Mouse (Mus musculus) G1E (cell line): Measurements from ENCODE around the gene Dmrtc2. TPM values are rescaled to one million over a fixed set of nuclear protein-coding genes. Genes with fewer than 3 reads are reported as not detected.

ENCODE experiments used
- ATAC-seq: 2 replicates; pipeline ENCODE4 v1.8.0; 2016; ENCODE audit warnings: mild to moderate bottlenecking; ENCODE audit not compliant: insufficient number of reproducible peaks, poor library complexity, low FRiP score, severe bottlenecking; ENCODE audit errors: extremely low read depth
- DNase-seq: peaks from one replicate; pipeline ENCODE4 v3.0.0; 2012; ENCODE audit warnings: low spot score
- H3K27me3 ChIP-seq: 2 replicates; pipeline ENCODE4 v1.6.1; 2012; ENCODE audit warnings: mild to moderate bottlenecking, low read length, inconsistent platforms; ENCODE audit not compliant: insufficient read depth
- H3K36me3 ChIP-seq: replicated peaks from 2 replicates; pipeline ENCODE3; 2012; ENCODE audit warnings: mild to moderate bottlenecking, inconsistent platforms
- H3K4me1 ChIP-seq: 2 replicates; pipeline ENCODE4 v1.6.1; 2012; ENCODE audit warnings: low read depth, low read length, inconsistent platforms, mixed read lengths; ENCODE audit not compliant: insufficient read depth
- H3K4me3 ChIP-seq: 2 replicates; pipeline ENCODE4 v1.5.1; 2012; ENCODE audit warnings: low read depth, mild to moderate bottlenecking, inconsistent platforms, low read length, moderate library complexity, mixed read lengths
- H3K9me3 ChIP-seq: replicated peaks from 2 replicates; pipeline ENCODE4 v1.6.1; 2012; ENCODE audit warnings: inconsistent platforms
- CTCF ChIP-seq: IDR thresholded peaks from 2 replicates; pipeline ENCODE4 v1.5.1; 2012; ENCODE audit warnings: low read depth, low read length, inconsistent platforms, mixed read lengths
- GATA1 ChIP-seq: IDR thresholded peaks from 2 replicates; pipeline ENCODE4 v1.6.1; 2012; ENCODE audit warnings: borderline replicate concordance, low read length, inconsistent platforms, mixed read lengths
- GATA2 ChIP-seq: IDR thresholded peaks from 2 replicates; pipeline ENCODE4 v1.6.1; 2012; ENCODE audit warnings: low read depth, low read length, inconsistent platforms, borderline replicate concordance
- POLR2AphosphoS5 ChIP-seq: IDR thresholded peaks from 2 replicates; pipeline ENCODE4 v1.6.1; 2012; ENCODE audit warnings: low read depth, low read length, inconsistent platforms; ENCODE audit not compliant: insufficient replicate concordance
- TAL1 ChIP-seq: conservative IDR thresholded peaks from 2 replicates; pipeline ENCODE4 v1.6.1; 2012; ENCODE audit warnings: low read depth, low read length, inconsistent platforms, mixed read lengths
- polyA plus RNA-seq: library from polyadenylated mRNA; stranded (reverse); fragments of >175 nt; gene quantifications from 2 replicates; pipeline ENCODE4 v1.2.3, GENCODE M21; 2012
- total RNA-seq, 2 experiments: library from RNA; stranded (forward) in 1 of 2; stranded (reverse) in 1 of 2; fragments of 200-1000 nt in 1 of 2; fragments of >200 nt in 1 of 2; fragmentation: Nextera tagmentation in 1 of 2; gene quantifications; 2 replicates each; pipeline ENCODE4 v1.2.3; 2014 to 2017

Gene Dmrtc2
- total and polyA plus RNA-seq, 3 experiments: not detected

DNA sequence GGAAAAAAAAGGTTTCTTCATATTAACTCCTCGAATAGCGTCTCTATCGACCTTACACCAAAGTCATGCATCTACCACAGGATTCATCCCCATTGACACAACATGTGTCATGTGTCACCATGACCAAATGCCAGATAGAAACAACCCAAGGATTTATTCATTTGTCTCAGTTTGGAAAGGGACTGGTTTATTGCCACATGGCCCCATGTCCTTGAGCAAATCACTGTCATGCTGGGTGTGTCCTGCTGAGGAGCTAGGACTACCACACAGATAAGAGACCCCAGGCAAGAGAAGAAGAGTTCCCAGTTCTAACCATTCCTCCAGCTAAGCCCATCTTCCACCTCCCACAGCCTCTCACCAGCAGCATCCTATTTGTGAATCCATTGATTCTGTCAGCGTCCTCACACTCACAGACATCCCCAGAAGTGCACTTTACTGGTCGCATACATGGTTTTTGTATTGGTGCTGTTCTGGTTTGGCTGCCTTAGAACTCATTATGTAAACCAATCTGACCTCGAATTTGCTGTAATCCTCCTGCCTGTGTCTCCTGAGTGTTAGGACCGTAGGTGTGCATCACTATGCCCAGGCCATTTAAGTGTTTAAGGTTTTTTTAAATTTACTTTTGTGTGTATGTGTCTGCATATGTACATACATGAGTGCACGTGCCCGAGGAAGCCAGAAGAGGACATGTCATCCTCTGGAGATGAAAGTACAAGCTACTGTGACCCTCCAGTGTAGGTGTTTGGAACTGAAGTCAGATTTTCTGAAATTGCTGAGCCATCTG is 12.8 kb downstream of the Dmrtc2 start:
- H3K27me3 ChIP-seq: peaks cover 30% of the 10 kb centered on the region
- no peaks in the 10 kb centered on the region for H3K9me3 ChIP-seq
- ATAC-seq (no peak), DNase-seq (no peak)
- peaks cover 29% of the 10 kb centered on the region for H3K36me3 ChIP-seq
- peaks cover 26% of the 10 kb centered on the region for H3K4me1 ChIP-seq
- TF ChIP-seq GATA1 (no peak), GATA2 (no peak), POLR2AphosphoS5 (no peak), CTCF (no peak), TAL1 (no peak)
- H3K4me3 ChIP-seq: no peak overlapping the region

- Histone ChIP-seq H3K27me3 (peaks cover 23% of the 10 kb centered on the region), H3K9me3 (no peaks in the 10 kb centered on the region), H3K36me3 (peaks cover 44% of the 10 kb centered on the region), H3K4me1 (peaks cover 41% of the 10 kb centered on the region), H3K4me3 (peak within 1 kb of the TSS; percentile 97)
- TF ChIP-seq POLR2AphosphoS5 (no peak), CTCF (no peak), GATA1 (no peak), TAL1 (no peak), GATA2 (no peak)
- ATAC-seq: peak; percentile 91
- DNase-seq: peak; percentile 94
Measured at GRCm38 (mm10) chr7:24883896-24884692, 14.2 kb downstream of the Dmrtc2 start, which contains the start of gene Rps19. Rps19 (plus strand) TSS chr7:24884371.

GRCm38 (mm10) chr7:24884693-24885291 is 14.9 kb downstream of the Dmrtc2 start:
- no peak for ATAC-seq

DNA sequence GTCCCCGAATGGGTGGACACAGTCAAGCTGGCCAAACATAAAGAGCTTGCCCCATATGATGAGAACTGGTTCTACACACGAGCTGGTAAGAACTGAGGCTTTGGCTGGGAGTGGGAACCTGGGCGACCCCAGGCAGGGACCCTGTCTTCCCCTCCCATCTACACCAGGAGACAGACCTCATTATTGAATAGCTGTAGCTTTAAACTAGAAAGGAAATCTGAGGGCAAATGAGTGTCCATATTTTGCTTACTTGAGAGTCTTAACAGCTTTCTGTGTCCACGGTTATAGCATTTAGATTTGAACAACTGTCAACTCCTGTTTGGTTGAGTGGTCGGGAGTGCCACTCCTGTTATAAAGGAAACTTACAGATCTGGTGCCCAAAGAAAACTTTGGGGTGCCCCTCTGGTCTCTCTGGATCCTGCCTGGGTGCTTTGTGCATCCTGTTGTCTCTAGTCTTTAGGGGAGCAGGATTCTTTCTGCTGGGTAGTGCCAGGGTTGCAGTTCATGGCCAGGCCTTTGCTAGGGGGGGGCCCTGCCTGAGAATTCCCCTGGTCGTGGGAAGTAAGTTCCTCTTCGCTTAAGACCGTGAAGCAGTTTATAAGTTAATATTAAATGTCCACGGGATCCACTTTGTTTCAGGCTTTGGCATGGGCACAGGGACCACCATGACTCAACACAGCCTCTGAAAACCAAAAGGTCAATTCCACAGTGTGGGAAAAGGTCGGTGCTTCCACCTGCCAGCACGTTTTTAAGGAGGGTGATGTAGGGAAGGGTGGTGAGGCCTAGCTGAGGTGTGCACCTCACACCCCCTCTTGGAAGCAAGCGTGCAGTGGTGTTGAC is 15.8 kb downstream of the Dmrtc2 start:
- peaks cover 56% of the 10 kb centered on the region for H3K4me1 ChIP-seq
- TF ChIP-seq GATA2 (no peak), CTCF (no peak), GATA1 (no peak), POLR2AphosphoS5 (no peak; the same call in 1 of the 2 replicates), TAL1 (no peak)

More at GRCm38 (mm10) chr7:24884693-24885291, 14.9 kb downstream of the Dmrtc2 start:
- no peaks in the 10 kb centered on the region for H3K9me3 ChIP-seq
- H3K4me3 ChIP-seq: peak overlapping the region; percentile 97
- peak; percentile 36; the same call in 1 of the 2 replicates for TF ChIP-seq POLR2AphosphoS5
- no peak for TF ChIP-seq GATA2
- H3K36me3 ChIP-seq: peaks cover 51% of the 10 kb centered on the region
- peaks cover 16% of the 10 kb centered on the region for H3K27me3 ChIP-seq
- peaks cover 48% of the 10 kb centered on the region for H3K4me1 ChIP-seq
- DNase-seq: no peak

GRCm38 (mm10) chr7:24886308-24886633 is 16.4 kb downstream of the Dmrtc2 start:
- H3K27me3 ChIP-seq: peaks cover 6% of the 10 kb centered on the region; the same call in 1 of the 2 replicates
- DNase-seq (no peak), ATAC-seq (no peak)
- peak overlapping the region; percentile 97 for H3K4me3 ChIP-seq
- H3K36me3 ChIP-seq: peaks cover 66% of the 10 kb centered on the region
- H3K9me3 ChIP-seq: no peaks in the 10 kb centered on the region
- TF ChIP-seq POLR2AphosphoS5: no peak
- no peak for TF ChIP-seq GATA2
- TF ChIP-seq CTCF: no peak
- no peak for TF ChIP-seq TAL1
- H3K4me1 ChIP-seq: peaks cover 58% of the 10 kb centered on the region

More for the DNA sequence above, 15.8 kb downstream of the Dmrtc2 start:
- no peaks in the 10 kb centered on the region for H3K9me3 ChIP-seq
- peak overlapping the region; percentile 97 for H3K4me3 ChIP-seq
- H3K36me3 ChIP-seq: peaks cover 60% of the 10 kb centered on the region
- ATAC-seq: no peak
- DNase-seq: no peak
- peaks cover 10% of the 10 kb centered on the region for H3K27me3 ChIP-seq
